Mouse (Mus musculus): Measurements from ENCODE around the gene Gm20547. TPM values are rescaled to one million over a fixed set of nuclear protein-coding genes. Genes with fewer than 3 reads are reported as not detected.
"Not testable (repeated sequence)": the region's sequence is repeated elsewhere in the genome, so short reads cannot be mapped to it uniquely, and the experiment has no call there.

The Gm20547 gene
- polyA plus RNA-seq, 1 experiment from 2014 or later, result not detected

GRCm38 (mm10) chr17:34836856-34837221, 45.0 kb downstream of the Gm20547 start, which contains the start of the genes Stk19 and Dxo:
Stk19 (minus strand) TSS chr17:34836945.
Dxo (plus strand) TSS chr17:34837019.
- H3K4me2 ChIP-seq (ENCODE audit: low read length), result peak within 1 kb of the TSS; percentile 74
- WGBS, result under 1% methylated on average over 40 of the region's 40 CpGs
- DNase-seq, result peak; percentile 99
- H3K36me3 ChIP-seq (ENCODE audit: control insufficient read depth, insufficient read depth, low read length), result peaks cover 55% of the 10 kb centered on the region
- ATAC-seq (ENCODE audit: low FRiP score, low TSS enrichment), result peak; percentile 93
- H3K9me3 ChIP-seq (ENCODE audit: control insufficient read depth, low read length), result no peaks in the 10 kb centered on the region
- peak within 1 kb of the TSS; percentile 74 for H3K9ac ChIP-seq (replicated peaks; ENCODE audit: low read length)
- peak within 1 kb of the TSS; percentile 76 for H3K4me3 ChIP-seq (replicated peaks; ENCODE audit: low read depth, low read length)
- H3K4me1 ChIP-seq (ENCODE audit: control insufficient read depth, insufficient read depth, low read length), result peaks cover 14% of the 10 kb centered on the region
- H3K27me3 ChIP-seq (ENCODE audit: control insufficient read depth, insufficient read depth, low read length), result no peaks in the 10 kb centered on the region
- H3K27ac ChIP-seq (replicated peaks; ENCODE audit: low read depth, low read length), result peak within 1 kb of the TSS; percentile 78

GRCm38 (mm10) chr17:34836155-34836855, 45.5 kb downstream of the Gm20547 start:
- H3K4me3 ChIP-seq (replicated peaks; ENCODE audit: low read depth, low read length), result peak overlapping the region; percentile 76
- no peaks in the 10 kb centered on the region for H3K9me3 ChIP-seq (ENCODE audit: control insufficient read depth, low read length)
- peak overlapping the region; percentile 58 for H3K9ac ChIP-seq (replicated peaks; ENCODE audit: low read length)
- no peaks in the 10 kb centered on the region for H3K27me3 ChIP-seq (ENCODE audit: control insufficient read depth, insufficient read depth, low read length)
- H3K4me1 ChIP-seq (ENCODE audit: control insufficient read depth, insufficient read depth, low read length), result peaks cover 14% of the 10 kb centered on the region
- ATAC-seq (ENCODE audit: low FRiP score, low TSS enrichment) (peak; percentile 83), DNase-seq (no peak)
- peaks cover 52% of the 10 kb centered on the region for H3K36me3 ChIP-seq (ENCODE audit: control insufficient read depth, insufficient read depth, low read length)
- 2% methylated on average over 48 of the region's 48 CpGs for WGBS
- H3K4me2 ChIP-seq (ENCODE audit: low read length), result peak overlapping the region; percentile 74
- peak overlapping the region; percentile 78 for H3K27ac ChIP-seq (replicated peaks; ENCODE audit: low read depth, low read length)

- DNase-seq; H3K9ac ChIP-seq (replicated peaks; ENCODE audit: low read length); H3K27ac ChIP-seq (replicated peaks; ENCODE audit: low read depth, low read length); H3K4me2 ChIP-seq (ENCODE audit: low read length); H3K4me1 ChIP-seq (ENCODE audit: control insufficient read depth, insufficient read depth, low read length); H3K4me3 ChIP-seq (replicated peaks; ENCODE audit: low read depth, low read length); H3K9me3 ChIP-seq (ENCODE audit: control insufficient read depth, low read length); H3K27me3 ChIP-seq (ENCODE audit: control insufficient read depth, insufficient read depth, low read length); ATAC-seq (ENCODE audit: low FRiP score, low TSS enrichment): not testable (repeated sequence)
- 100% methylated on average over 1 of the region's 1 CpGs for WGBS
- peaks cover 73% of the 10 kb centered on the region for H3K36me3 ChIP-seq (ENCODE audit: control insufficient read depth, insufficient read depth, low read length)
Measured at GRCm38 (mm10) chr17:34830776-34831175, 51.1 kb downstream of the Gm20547 start.

GRCm38 (mm10) chr17:34814818-34815370, 66.9 kb downstream of the Gm20547 start:
- no peak overlapping the region for H3K27ac ChIP-seq (replicated peaks; ENCODE audit: low read depth, low read length)
- 82% methylated on average over 7 of the region's 7 CpGs for WGBS
- H3K36me3 ChIP-seq (ENCODE audit: control insufficient read depth, insufficient read depth, low read length), result no peaks in the 10 kb centered on the region
- no peak overlapping the region for H3K4me3 ChIP-seq (replicated peaks; ENCODE audit: low read depth, low read length)
- DNase-seq (no peak), ATAC-seq (ENCODE audit: low FRiP score, low TSS enrichment) (no peak)
- no peak overlapping the region for H3K9ac ChIP-seq (replicated peaks; ENCODE audit: low read length)
- no peak overlapping the region for H3K4me2 ChIP-seq (ENCODE audit: low read length)
- no peaks in the 10 kb centered on the region for H3K4me1 ChIP-seq (ENCODE audit: control insufficient read depth, insufficient read depth, low read length)
- no peaks in the 10 kb centered on the region for H3K27me3 ChIP-seq (ENCODE audit: control insufficient read depth, insufficient read depth, low read length)
- H3K9me3 ChIP-seq (ENCODE audit: control insufficient read depth, low read length), result no peaks in the 10 kb centered on the region

- H3K27ac ChIP-seq (replicated peaks; ENCODE audit: low read depth, low read length); H3K36me3 ChIP-seq (ENCODE audit: control insufficient read depth, insufficient read depth, low read length); H3K4me3 ChIP-seq (replicated peaks; ENCODE audit: low read depth, low read length); H3K4me1 ChIP-seq (ENCODE audit: control insufficient read depth, insufficient read depth, low read length); H3K9ac ChIP-seq (replicated peaks; ENCODE audit: low read length); H3K4me2 ChIP-seq (ENCODE audit: low read length); ATAC-seq (ENCODE audit: low FRiP score, low TSS enrichment); H3K27me3 ChIP-seq (ENCODE audit: control insufficient read depth, insufficient read depth, low read length); H3K9me3 ChIP-seq (ENCODE audit: control insufficient read depth, low read length): not testable (repeated sequence)
- peak; percentile 46 for DNase-seq
- 62% methylated on average over 12 of the region's 12 CpGs for WGBS
Measured at GRCm38 (mm10) chr17:34813747-34814146, 68.1 kb downstream of the Gm20547 start.

GRCm38 (mm10) chr17:34811275-34811674, 70.6 kb downstream of the Gm20547 start:
- H3K4me1 ChIP-seq (ENCODE audit: control insufficient read depth, insufficient read depth, low read length), result no peaks in the 10 kb centered on the region
- no peak overlapping the region for H3K9ac ChIP-seq (replicated peaks; ENCODE audit: low read length)
- 79% methylated on average over 15 of the region's 15 CpGs for WGBS
- H3K36me3 ChIP-seq (ENCODE audit: control insufficient read depth, insufficient read depth, low read length), result no peaks in the 10 kb centered on the region
- no peak for ATAC-seq (ENCODE audit: low FRiP score, low TSS enrichment)
- H3K27me3 ChIP-seq (ENCODE audit: control insufficient read depth, insufficient read depth, low read length), result no peaks in the 10 kb centered on the region
- DNase-seq, result no peak
- H3K27ac ChIP-seq (replicated peaks; ENCODE audit: low read depth, low read length), result no peak overlapping the region
- H3K9me3 ChIP-seq (ENCODE audit: control insufficient read depth, low read length), result no peaks in the 10 kb centered on the region
- H3K4me2 ChIP-seq (ENCODE audit: low read length), result no peak overlapping the region
- H3K4me3 ChIP-seq (replicated peaks; ENCODE audit: low read depth, low read length), result no peak overlapping the region

GRCm38 (mm10) chr17:34810811-34811210, 71.0 kb downstream of the Gm20547 start:
- not testable (repeated sequence) for H3K9ac ChIP-seq (replicated peaks; ENCODE audit: low read length); H3K4me2 ChIP-seq (ENCODE audit: low read length); H3K9me3 ChIP-seq (ENCODE audit: control insufficient read depth, low read length); H3K36me3 ChIP-seq (ENCODE audit: control insufficient read depth, insufficient read depth, low read length); DNase-seq; H3K4me3 ChIP-seq (replicated peaks; ENCODE audit: low read depth, low read length); H3K4me1 ChIP-seq (ENCODE audit: control insufficient read depth, insufficient read depth, low read length); H3K27ac ChIP-seq (replicated peaks; ENCODE audit: low read depth, low read length); ATAC-seq (ENCODE audit: low FRiP score, low TSS enrichment); H3K27me3 ChIP-seq (ENCODE audit: control insufficient read depth, insufficient read depth, low read length)
- 82% methylated on average over 8 of the region's 8 CpGs for WGBS

GRCm38 (mm10) chr17:34810411-34810810, 71.4 kb downstream of the Gm20547 start:
- WGBS, result 85% methylated on average over 5 of the region's 5 CpGs
- not testable (repeated sequence) for H3K4me1 ChIP-seq (ENCODE audit: control insufficient read depth, insufficient read depth, low read length); H3K27me3 ChIP-seq (ENCODE audit: control insufficient read depth, insufficient read depth, low read length); H3K9ac ChIP-seq (replicated peaks; ENCODE audit: low read length); ATAC-seq (ENCODE audit: low FRiP score, low TSS enrichment); H3K9me3 ChIP-seq (ENCODE audit: control insufficient read depth, low read length); H3K4me3 ChIP-seq (replicated peaks; ENCODE audit: low read depth, low read length); DNase-seq; H3K4me2 ChIP-seq (ENCODE audit: low read length); H3K27ac ChIP-seq (replicated peaks; ENCODE audit: low read depth, low read length); H3K36me3 ChIP-seq (ENCODE audit: control insufficient read depth, insufficient read depth, low read length)

Data from midbrain, embryonic 14.5 days (tissue).